12 mouse cellular contexts compared by ENCODE assay signal in the genomic region with DNA sequence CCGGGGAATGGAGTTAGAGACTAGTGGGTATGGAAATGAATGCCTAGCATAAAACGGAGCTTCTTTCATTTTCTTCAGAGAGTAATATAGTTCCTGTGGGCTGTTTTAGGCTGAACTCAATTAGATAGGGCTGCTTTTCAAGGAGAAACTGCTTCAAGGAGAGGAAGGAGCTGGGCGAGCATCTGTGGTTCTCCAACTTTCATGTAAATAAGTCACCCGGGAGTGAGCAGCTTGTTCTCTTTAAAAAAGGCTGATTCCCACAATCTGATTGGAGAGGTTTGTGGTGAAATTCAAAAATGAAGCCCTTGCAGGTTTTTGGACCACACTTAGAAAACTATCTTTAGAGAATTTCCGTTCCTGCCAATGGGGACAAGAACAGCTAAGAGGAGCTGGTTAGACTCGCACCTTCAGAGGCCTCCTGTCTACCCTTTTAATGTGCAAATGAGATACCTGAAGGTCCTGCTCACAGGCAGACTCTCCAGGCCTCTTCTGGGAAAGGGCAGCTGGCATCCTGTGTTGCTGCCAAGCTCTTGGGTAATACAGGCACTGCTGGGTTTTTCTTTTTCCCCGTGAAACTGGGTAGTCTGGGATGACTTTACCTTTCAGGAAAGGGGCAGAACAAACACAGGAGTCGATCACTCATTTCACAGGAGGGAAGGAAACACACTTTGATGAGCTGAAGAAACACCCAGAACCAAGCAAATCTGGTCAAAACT.
DNase-seq lines count a peak whose midpoint lies in the region.
"Had no signal": no experiment of that assay in that cellular context is flagged by ENCODE, and none has a peak within 500 bp of the region (broad histone marks: within the 10 kb centered on the region; RNA-seq: fewer than 3 reads in every experiment).

No protein-coding gene starts in this region.

- DNase-seq in kidney, adult 11 months: peak; percentile 51
- DNase-seq in kidney, adult 8-10 months: no peak
- DNase-seq in layer of hippocampus, adult 9-11 months: peak; percentile 31
- DNase-seq in layer of hippocampus, postnatal 14 days (ENCODE audit: low spot score in 2 of 2): no peak
- DNase-seq in ES-CJ7 (ENCODE audit: low read depth, low spot score): peak; percentile 20
- DNase-seq in brain, adult 2 months (ENCODE audit: low read depth, low spot score): peak; percentile 73
- no peak for DNase-seq in yolk sac, embryonic 10.5 days (ENCODE audit: low spot score)
- DNase-seq: cerebellum, adult 11 months; cerebellum, postnatal 14 days; embryo, embryonic 11 days; heart, adult 18-20 months; spleen, adult 18-20 months had no signal

Comparison
In these comparisons a context has a peak if more than half of its experiments do, and no peak if none do; other contexts are left out.
1. DNase-seq: peak in kidney, adult 11 months (single experiment), layer of hippocampus, adult 9-11 months (single experiment), ES-CJ7 (single experiment) and brain, adult 2 months (single experiment); none in kidney, adult 8-10 months (0 of 2), layer of hippocampus, postnatal 14 days (0 of 2) and yolk sac, embryonic 10.5 days (single experiment).